Mouse (Mus musculus) C2C12 (cell line): ENCODE results near the gene Six3.

Experiments used
- CTCF ChIP-seq: IDR thresholded peaks from one replicate; pipeline ENCODE4 v1.5.1; 2011; ENCODE audit not compliant: control insufficient read depth, insufficient read depth, insufficient read length
- FOSL1 ChIP-seq: IDR thresholded peaks from one replicate; pipeline ENCODE4 v1.8.0; 2011; ENCODE audit warnings: mild to moderate bottlenecking, low read length; ENCODE audit not compliant: poor library complexity, insufficient read depth, severe bottlenecking
- MAX ChIP-seq: IDR thresholded peaks from one replicate; pipeline ENCODE4 v1.6.1; 2011; ENCODE audit warnings: mild to moderate bottlenecking, control low read depth
- USF1 ChIP-seq: IDR thresholded peaks from one replicate; pipeline ENCODE4 v1.6.1; 2011; ENCODE audit warnings: low read depth, mild to moderate bottlenecking, control low read depth, moderate library complexity

- TF ChIP-seq CTCF = no peak
- no peak for TF ChIP-seq USF1
- no peak for TF ChIP-seq MAX
- no peak for TF ChIP-seq FOSL1
Observed at GRCm38 (mm10) chr17:85596341-85596890, 17.0 kb upstream of the Six3 start.
